Mouse (Mus musculus): ENCODE measurements around the gene Ly6g5b.

- no peak for TF ChIP-seq CTCF (conservative IDR thresholded peaks at IDR 0.05; ENCODE audit: insufficient read depth, insufficient read length, low read depth, low read length)
- no peak for TF ChIP-seq POLR2A (IDR thresholded peaks at IDR 0.05; ENCODE audit: low read depth, low read length)
Measured at GRCm38 (mm10) chr17:35077285-35077684, 37.9 kb downstream of the Ly6g5b start.

Measured in kidney, adult 2 months (tissue).